ENCODE assay signal across 15 mouse cellular contexts in genomic region chr4:40791176-40791575, GRCm38 (mm10).
"Had no signal": no experiment of that assay in that cellular context is flagged by ENCODE, and none has a peak within 500 bp of the region (broad histone marks: within the 10 kb centered on the region; RNA-seq: fewer than 3 reads in every experiment).

No protein-coding gene starts in this region.

- H3K27me3 ChIP-seq: megakaryocyte, embryonic 14.5 days; midbrain, embryonic 13.5 days; midbrain, embryonic 15.5 days; neural tube, embryonic 12.5 days; stomach, embryonic 15.5 days had no signal

- H3K36me3 ChIP-seq: midbrain, embryonic 13.5 days; midbrain, embryonic 15.5 days; neural tube, embryonic 12.5 days; stomach, embryonic 15.5 days had no signal

- H3K27ac ChIP-seq: macrophage; midbrain, embryonic 13.5 days; midbrain, embryonic 15.5 days; neural tube, embryonic 12.5 days; stomach, embryonic 15.5 days; stomach, postnatal 0 days had no signal

- H3K4me1 ChIP-seq: midbrain, embryonic 13.5 days; midbrain, embryonic 15.5 days; neural tube, embryonic 12.5 days; stomach, embryonic 15.5 days had no signal

- H3K9ac ChIP-seq: liver, postnatal 0 days; lung, embryonic 14.5 days; midbrain, embryonic 13.5 days; midbrain, embryonic 15.5 days; neural tube, embryonic 12.5 days; stomach, embryonic 15.5 days had no signal

- H3K4me3 ChIP-seq: megakaryocyte, embryonic 14.5 days; midbrain, embryonic 13.5 days; midbrain, embryonic 15.5 days; neural tube, embryonic 12.5 days; stomach, embryonic 15.5 days had no signal

- ATAC-seq: liver, postnatal 0 days; midbrain, embryonic 13.5 days; midbrain, embryonic 15.5 days had no signal

- H3K9me3 ChIP-seq: midbrain, embryonic 13.5 days; midbrain, embryonic 15.5 days; neural tube, embryonic 12.5 days; stomach, embryonic 15.5 days had no signal

- H3K4me2 ChIP-seq: lung, embryonic 14.5 days; midbrain, embryonic 11.5 days; midbrain, embryonic 13.5 days; midbrain, embryonic 15.5 days; neural tube, embryonic 12.5 days; stomach, embryonic 15.5 days had no signal

- DNase-seq: liver, postnatal 0 days; lung, embryonic 14.5 days; lung, postnatal 10 days; right cerebral cortex, postnatal 14 days; thymus, adult 2 months; thymus, postnatal 25 days; thymus, postnatal 4 days had no signal
